Mouse (Mus musculus): ENCODE measurements at regions not wholly inside any gene's neighbourhood (a gene's known extent, or its start where the extent isn't known, plus 50 kb on each side); places are given as distances from the start of the nearest gene placed in this dataset.

- DNase-seq: no peak
Measured at GRCm38 (mm10) chr5:99782806-99783205, 53.9 kb upstream of the Rasgef1b start.

- DNase-seq: no peak
Measured at GRCm38 (mm10) chr5:99785850-99786249, 57.0 kb upstream of the Rasgef1b start.

- no peak for DNase-seq
Measured at GRCm38 (mm10) chr5:99787239-99787638, 58.4 kb upstream of the Rasgef1b start.

- DNase-seq: no peak
Measured at GRCm38 (mm10) chr5:99787665-99788366, 59.0 kb upstream of the Rasgef1b start.

- DNase-seq: no peak
Measured at GRCm38 (mm10) chr5:99790733-99791132, 61.9 kb upstream of the Rasgef1b start.

GRCm38 (mm10) chr5:99800543-99800942 is 71.7 kb upstream of the Rasgef1b start:
- no peak for DNase-seq

GRCm38 (mm10) chr5:99801791-99802450 is 73.1 kb upstream of the Rasgef1b start:
- DNase-seq: no peak

GRCm38 (mm10) chr5:99826861-99827260 is 79.2 kb upstream of the Vamp9 start:
- no peak for DNase-seq

- no peak for DNase-seq
Measured at GRCm38 (mm10) chr5:99828516-99828915, 77.5 kb upstream of the Vamp9 start.

- no peak for DNase-seq
Measured at GRCm38 (mm10) chr5:99838236-99838775, 67.7 kb upstream of the Vamp9 start.

GRCm38 (mm10) chr5:99839661-99840060 is 66.4 kb upstream of the Vamp9 start:
- no peak for DNase-seq

GRCm38 (mm10) chr5:99840884-99841283 is 65.2 kb upstream of the Vamp9 start:
- DNase-seq: no peak

- DNase-seq: peak; percentile 4
Measured at GRCm38 (mm10) chr5:99845565-99846255, 60.3 kb upstream of the Vamp9 start.

- no peak for DNase-seq
Measured at GRCm38 (mm10) chr5:99848158-99848988, 57.7 kb upstream of the Vamp9 start.

GRCm38 (mm10) chr5:99849001-99849400 is 57.1 kb upstream of the Vamp9 start:
- no peak for DNase-seq

- DNase-seq: no peak
Measured at GRCm38 (mm10) chr5:99852316-99852715, 53.7 kb upstream of the Vamp9 start.

All from cerebellum, adult 8-10 months (tissue).